Mouse (Mus musculus) cerebral cortex, adult 2 months (tissue): ENCODE measurements around the gene Mettl13.

Source experiments
- WGBS: fragments of 180-500 bp; shearing (Covaris S2); methylation state at CpG from one replicate; pipeline ENCODE4 v1.1.7; 2018; 5-methylcytosine and 5-hydroxymethylcytosine counted together

Mettl13 gene

DNA sequence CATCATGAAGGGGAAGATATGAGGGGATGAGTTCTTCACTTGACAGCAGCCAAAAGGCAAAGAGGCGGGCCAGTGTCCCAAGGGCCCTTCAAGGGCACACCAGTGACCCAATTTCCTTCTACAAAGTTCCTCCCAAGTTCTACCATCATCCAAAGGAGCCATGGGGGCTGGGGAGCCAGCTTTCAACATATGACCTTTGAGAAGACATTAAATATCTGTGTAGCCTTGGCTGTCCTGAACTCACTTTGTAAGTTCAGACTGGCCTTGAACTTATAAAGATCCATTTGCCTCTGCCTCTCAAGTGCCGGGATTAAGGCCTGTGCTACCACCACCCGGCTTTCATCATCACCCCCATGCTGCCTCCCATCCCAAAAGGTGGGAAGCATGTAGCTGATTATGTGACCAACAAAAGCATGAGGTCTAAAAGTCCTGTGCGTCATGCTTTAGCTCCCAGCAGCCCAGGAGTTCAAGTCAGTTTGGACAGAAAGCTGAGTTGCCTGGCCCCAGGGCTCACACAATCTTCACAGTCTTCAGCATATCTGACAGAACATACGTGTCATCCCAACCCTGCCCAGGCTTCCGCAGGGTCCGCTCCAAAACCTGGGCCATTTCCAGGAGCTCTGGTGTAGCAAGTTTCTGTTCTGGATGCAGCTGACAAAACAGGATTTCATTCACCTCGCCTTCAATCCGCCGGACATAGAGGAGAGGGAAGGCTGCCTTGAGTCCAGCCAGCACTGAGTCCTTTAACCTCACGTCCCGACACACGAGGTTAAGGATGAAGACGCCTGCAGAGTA is 14.4 kb downstream of the Mettl13 start:
- 93% methylated on average over 14 of the region's 14 CpGs for WGBS

DNA sequence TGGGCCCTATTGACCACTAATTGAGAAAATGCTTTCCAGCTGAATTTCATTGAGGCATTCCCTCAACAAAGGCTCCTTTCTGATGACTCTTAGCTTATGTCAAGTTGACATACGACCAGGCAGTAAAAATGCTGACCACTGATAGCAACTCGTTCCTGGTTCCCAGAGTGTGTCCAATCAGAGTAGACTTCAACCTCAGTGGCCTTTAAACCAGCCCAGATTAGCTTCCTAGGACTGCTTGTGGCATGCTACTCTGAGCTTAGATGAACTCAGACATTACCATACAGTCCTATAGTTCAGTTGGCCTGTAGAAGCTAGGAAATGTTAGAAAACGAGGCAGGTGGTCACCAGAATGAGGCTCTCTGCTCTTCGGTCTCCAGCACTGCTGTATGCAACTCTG is 16.0 kb downstream of the Mettl13 start:
- 89% methylated on average over 4 of the region's 4 CpGs for WGBS

DNA sequence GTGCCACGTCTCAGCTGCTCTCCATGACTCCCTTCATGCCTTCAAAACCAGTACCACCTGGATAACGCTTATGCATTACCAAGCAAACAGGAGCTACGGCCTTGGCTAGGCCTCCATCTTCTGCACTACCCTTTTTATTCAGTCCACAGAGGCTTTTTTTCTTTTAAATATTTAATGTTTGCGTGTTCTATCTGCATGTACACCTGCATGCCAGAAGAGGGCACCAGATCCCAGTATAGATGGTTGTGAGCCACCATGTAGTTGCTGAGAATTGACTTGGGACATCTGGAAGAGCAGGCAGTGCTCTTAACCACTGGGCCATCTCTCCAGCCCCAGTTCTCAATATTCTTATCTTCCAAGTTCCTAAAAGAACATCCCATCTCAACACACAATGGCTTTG is 16.8 kb downstream of the Mettl13 start:
- WGBS: 86% methylated on average over 4 of the region's 4 CpGs

DNA sequence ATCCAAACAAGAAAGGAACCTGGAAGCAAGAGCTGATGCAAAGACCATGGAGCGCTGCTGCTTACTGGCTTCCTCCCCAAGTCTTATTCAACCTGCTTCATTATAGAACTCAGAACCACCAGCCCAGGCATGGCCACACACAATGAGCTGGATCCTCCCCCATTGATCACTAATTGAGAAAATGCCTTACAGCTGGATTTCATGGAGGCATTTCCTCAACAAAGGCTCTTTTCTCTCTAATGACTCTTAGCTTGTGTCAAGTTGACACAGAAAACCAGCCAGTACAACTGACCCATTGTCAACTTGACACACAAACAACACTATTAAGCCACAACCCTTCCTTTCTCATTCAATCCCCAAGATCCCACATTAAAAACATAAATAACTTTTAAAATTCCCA is 17.7 kb downstream of the Mettl13 start:
- WGBS: 84% methylated on average over 1 of the region's 1 CpGs

DNA sequence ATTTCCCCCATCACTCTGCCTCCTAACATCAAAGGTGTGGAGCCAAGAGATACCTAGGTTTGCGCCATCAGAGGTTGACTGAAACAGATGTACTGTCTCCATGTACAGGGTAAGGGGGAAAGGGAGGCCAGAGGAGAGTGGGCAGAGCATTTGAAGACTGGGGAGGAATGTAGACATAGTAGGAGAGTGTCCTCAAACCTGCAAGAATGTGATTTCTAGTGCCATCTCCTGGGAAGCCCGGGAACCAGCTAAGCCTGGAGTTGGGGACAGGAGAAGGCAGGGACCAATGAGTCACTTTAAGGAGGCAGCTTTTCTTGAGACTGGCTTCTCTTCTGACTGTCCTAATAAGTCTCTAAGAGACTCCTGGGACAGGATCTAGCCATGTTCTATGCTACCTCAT is 18.7 kb downstream of the Mettl13 start:
- WGBS: 79% methylated on average over 2 of the region's 2 CpGs

DNA sequence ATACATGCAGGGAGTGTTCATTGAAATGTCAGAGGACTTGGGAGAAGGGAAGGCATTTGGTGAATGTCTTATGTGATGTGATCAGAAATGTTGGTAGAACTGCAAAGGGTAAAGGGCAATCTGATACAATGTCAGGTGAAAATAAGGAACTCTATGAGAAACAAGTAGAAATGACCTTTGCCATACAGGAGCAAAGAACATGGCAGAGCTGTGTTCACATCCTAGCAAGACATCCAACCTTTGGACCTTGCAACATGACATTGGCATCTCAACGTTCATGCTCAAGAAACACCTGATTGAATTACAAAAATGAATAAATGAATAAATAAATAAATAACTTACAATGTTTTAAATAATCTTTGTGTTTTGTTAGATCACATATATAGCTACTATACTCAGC is 33.2 kb downstream of the Mettl13 start:
- 89% methylated on average over 1 of the region's 1 CpGs for WGBS

DNA sequence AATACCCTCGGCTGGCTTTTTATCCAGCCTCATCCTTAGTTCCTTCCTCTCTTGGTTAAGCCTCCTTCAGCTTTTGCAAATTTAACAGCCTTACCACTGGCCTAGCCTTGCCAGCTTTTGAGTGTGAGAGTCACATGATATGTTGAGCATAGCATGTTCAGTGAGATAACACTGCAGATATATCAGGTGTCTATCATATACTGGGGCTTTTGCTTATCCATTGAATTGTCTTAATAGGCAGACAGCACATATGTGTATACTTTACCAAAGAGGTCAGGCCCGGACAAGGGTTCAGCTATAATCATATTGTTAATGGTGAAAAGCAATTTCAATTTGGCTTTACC is 38.4 kb downstream of the Mettl13 start:
- 76% methylated on average over 2 of the region's 2 CpGs for WGBS

DNA sequence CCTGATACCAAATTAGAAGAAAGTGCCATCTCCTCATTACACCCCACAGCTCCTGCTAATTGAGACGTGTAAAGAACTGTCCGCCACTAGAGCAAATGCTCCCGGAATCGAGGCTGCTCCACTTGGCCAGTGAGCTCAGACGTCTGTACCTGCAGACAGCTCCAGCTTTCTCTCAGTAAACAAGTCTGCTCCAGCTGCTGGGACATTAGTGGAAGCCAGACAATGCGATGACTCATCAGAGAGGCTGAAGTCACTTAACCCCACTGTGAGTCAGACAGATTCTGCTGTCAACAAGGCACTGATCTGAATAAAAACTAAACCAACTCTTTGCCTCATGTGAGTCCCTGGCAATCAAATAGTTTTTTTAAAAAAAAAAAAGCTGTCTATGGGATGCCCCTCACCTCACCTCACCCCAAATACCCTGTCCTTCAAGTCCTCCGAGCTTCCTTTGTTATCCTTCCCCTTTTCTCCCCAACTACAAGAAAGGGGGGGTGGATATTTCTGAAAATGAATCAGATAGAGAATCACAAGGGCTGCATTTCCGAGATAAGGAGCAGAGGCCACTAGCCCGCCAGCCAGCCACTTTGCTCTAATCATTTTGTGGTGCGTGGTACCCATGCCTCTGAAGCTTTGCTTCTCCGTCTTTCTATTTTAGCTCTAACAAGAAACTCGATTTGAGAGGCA is 38.9 kb downstream of the Mettl13 start:
- 59% methylated on average over 12 of the region's 12 CpGs for WGBS

DNA sequence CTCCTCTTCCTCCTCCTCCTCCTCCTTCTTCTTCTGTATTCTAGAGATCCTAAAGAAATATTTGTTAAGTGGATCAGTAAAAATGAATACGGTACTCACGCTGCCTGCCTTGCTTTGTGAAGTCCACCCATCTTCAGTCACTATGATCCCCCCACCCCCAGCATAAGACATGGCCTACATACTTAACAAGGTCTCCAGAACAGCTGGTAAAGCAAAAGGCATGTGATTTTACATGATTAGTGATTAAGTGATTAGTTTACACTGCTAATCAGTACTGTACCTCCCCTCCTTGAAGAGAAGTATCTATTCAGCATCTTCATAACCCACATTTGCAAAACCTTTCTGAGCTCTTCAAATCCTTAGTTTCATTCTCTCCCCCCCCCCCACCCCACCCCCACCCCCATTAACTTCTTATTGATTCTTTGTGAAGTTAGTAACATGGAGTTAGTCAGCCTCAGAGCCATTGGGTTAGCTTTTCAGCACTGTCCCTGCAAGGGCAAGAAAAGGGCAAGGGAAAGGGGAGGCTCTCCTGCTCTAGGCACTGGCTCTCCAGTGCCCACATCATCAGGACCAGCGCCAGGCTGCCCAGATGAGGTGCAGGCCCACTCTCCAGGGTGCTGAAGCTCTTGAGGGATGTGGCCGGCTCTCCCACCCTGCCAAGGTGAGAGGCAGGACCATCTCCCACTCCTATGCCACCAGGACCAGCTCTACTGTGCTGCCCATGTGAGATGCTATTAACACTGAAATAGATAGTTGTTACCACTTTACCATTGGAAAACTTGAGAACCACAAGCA is 39.9 kb downstream of the Mettl13 start:
- WGBS: 91% methylated on average over 4 of the region's 4 CpGs

DNA sequence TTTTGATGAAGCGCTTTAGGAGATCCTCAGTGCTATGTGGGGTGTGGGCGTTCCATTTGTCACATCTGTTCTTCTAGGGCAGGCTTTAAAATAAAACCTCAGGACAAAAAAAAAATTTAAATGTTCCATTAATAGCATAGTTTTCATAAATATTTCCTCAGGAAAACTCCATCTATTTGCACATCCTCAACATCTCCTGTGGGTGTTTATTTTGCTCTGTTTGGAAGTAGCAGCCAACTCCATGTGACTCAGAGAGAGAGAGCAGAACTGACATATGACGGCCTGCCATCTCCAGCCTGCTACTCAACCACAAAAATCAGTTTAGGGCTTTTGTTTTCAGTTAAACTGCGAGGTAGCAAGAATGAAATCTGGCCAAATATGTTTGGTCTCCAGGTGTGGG is 41.8 kb downstream of the Mettl13 start:
- 53% methylated on average over 4 of the region's 4 CpGs for WGBS

DNA sequence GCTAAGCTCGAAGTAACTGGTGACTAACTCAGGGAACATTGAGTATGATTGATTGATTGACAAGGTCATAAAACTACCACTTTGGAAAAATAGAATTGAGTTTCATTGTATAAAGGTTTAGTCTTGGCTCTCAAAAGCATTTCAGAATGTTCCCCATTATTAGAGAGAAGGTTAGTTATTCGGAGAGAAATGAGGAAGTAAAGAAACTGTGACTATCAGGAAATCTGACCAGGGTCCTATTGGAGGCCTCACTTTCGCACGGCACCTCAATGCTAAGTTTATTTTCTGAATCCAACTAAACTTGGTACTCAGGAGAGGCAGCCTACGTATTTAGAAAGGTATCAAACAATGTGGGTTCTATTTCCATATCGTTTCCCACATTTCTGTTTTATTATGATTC is 42.7 kb downstream of the Mettl13 start:
- 88% methylated on average over 6 of the region's 6 CpGs for WGBS
